8 mouse cellular contexts compared by ENCODE assay signal in genomic region chr3:52242457-52243105, GRCm38 (mm10). TPM values are rescaled to one million over a fixed set of nuclear protein-coding genes. Genes with fewer than 3 reads are reported as not detected.
A peak's percentile ranks its signal among the peaks of the same experiment; 100 is the strongest.
DNase-seq lines count a peak whose midpoint lies in the region; ATAC-seq and TF ChIP-seq lines count a peak whose summit lies in the region.

No protein-coding gene starts in this region.

- no peak overlapping the region for H3K27ac ChIP-seq in kidney, embryonic 15.5 days
- no peak overlapping the region for H3K27ac ChIP-seq in liver, embryonic 14.5 days
- H3K27ac ChIP-seq in neural tube, embryonic 12.5 days, result no peak overlapping the region

- H3K9ac ChIP-seq in kidney, embryonic 15.5 days, result no peak overlapping the region
- H3K9ac ChIP-seq in liver, embryonic 14.5 days (replicated peaks), result no peak overlapping the region
- no peak overlapping the region for H3K9ac ChIP-seq in neural tube, embryonic 12.5 days

- peak; percentile 67 for DNase-seq in CD4-positive helper T cell, adult 2 months (ENCODE audit: low read depth, low spot score)
- DNase-seq in gastrocnemius, postnatal 25 days, result peak; percentile 24
- DNase-seq in liver, embryonic 14.5 days (ENCODE audit: low read depth in 3 of 3, low spot score in 3 of 3), result no peak
- DNase-seq in thymus, postnatal 25 days, result peak; percentile 74

- H3K4me1 ChIP-seq in kidney, embryonic 15.5 days, result no peaks in the 10 kb centered on the region
- peaks cover 0 to 2% of the 10 kb centered on the region in 2 experiments; a peak in 1 of 4 replicates for H3K4me1 ChIP-seq in liver, embryonic 14.5 days (replicated peaks; ENCODE audit: control insufficient read depth in 2 of 2, insufficient read depth in 2 of 2, low read length in 1 of 2)
- H3K4me1 ChIP-seq in neural tube, embryonic 12.5 days, result no peaks in the 10 kb centered on the region

- TF ChIP-seq CTCF in liver, embryonic 14.5 days (IDR thresholded peaks at IDR 0.05; ENCODE audit: low read depth), result peak; percentile 67

- no peak overlapping the region for H3K4me2 ChIP-seq in kidney, embryonic 15.5 days
- H3K4me2 ChIP-seq in liver, embryonic 14.5 days (ENCODE audit: low read depth), result no peak overlapping the region
- no peak overlapping the region for H3K4me2 ChIP-seq in neural tube, embryonic 12.5 days (replicated peaks)

- ATAC-seq in activated CD4-positive, CD25-positive, alpha-beta regulatory T cell, adult 4 months, result peak; percentile 72
- ATAC-seq in common myeloid progenitor, adult 5-6 weeks (replicated peaks; ENCODE audit: low read depth, poor library complexity, severe bottlenecking), result peak; percentile 71
- ATAC-seq in kidney, embryonic 15.5 days (replicated peaks; ENCODE audit: low FRiP score), result peak; percentile 43; the same call in 1 of the 2 replicates
- ATAC-seq in liver, embryonic 14.5 days (ENCODE audit: insufficient read depth), result no peak
- peak; percentile 50; the same call in 1 of the 2 replicates for ATAC-seq in neural tube, embryonic 12.5 days (ENCODE audit: low FRiP score, low read depth)

- 0 out of 2 replicates have a peak, but pooled peaks cover 3% of the 10 kb centered on the region for H3K27me3 ChIP-seq in kidney, embryonic 15.5 days
- H3K27me3 ChIP-seq in liver, embryonic 14.5 days (ENCODE audit: control insufficient read depth, insufficient read depth, low read length), result no peaks in the 10 kb centered on the region
- H3K27me3 ChIP-seq in neural tube, embryonic 12.5 days (replicated peaks), result no peaks in the 10 kb centered on the region

- no peak for TF ChIP-seq EP300 in liver, embryonic 14.5 days (IDR thresholded peaks at IDR 0.05; ENCODE audit: low read depth)

- no peaks in the 10 kb centered on the region for H3K36me3 ChIP-seq in kidney, embryonic 15.5 days
- H3K36me3 ChIP-seq in liver, embryonic 14.5 days (replicated peaks; ENCODE audit: control insufficient read depth, insufficient read depth, low read depth), result no peaks in the 10 kb centered on the region
- no peaks in the 10 kb centered on the region for H3K36me3 ChIP-seq in neural tube, embryonic 12.5 days

- 45% methylated on average over 6 of the region's 6 CpGs for WGBS in kidney, embryonic 15.5 days
- WGBS in liver, embryonic 14.5 days (ENCODE audit: insufficient replicate concordance), result 34% methylated on average over 6 of the region's 6 CpGs
- 46% methylated on average over 6 of the region's 6 CpGs for WGBS in neural tube, embryonic 12.5 days

- no peaks in the 10 kb centered on the region for H3K9me3 ChIP-seq in kidney, embryonic 15.5 days (replicated peaks)
- H3K9me3 ChIP-seq in liver, embryonic 14.5 days (ENCODE audit: control insufficient read depth, low read length), result no peaks in the 10 kb centered on the region
- H3K9me3 ChIP-seq in neural tube, embryonic 12.5 days, result no peaks in the 10 kb centered on the region

- no peak overlapping the region for H3K4me3 ChIP-seq in kidney, embryonic 15.5 days (replicated peaks)
- H3K4me3 ChIP-seq in liver, embryonic 14.5 days (ENCODE audit: insufficient read depth in 1 of 2, low read depth in 2 of 2, low read length in 2 of 2), result no peak overlapping the region
- no peak overlapping the region for H3K4me3 ChIP-seq in neural tube, embryonic 12.5 days

RNA-seq across cellular contexts. Expression of gene Foxo1, which starts 25.6 kb away (rescaled TPM):
- 10 to 100 TPM; 30.3 to 30.6 TPM for polyA plus RNA-seq in activated CD4-positive, CD25-positive, alpha-beta regulatory T cell, adult 4 months (2017; shearing (Covaris generic))
- total RNA-seq in common myeloid progenitor, adult 5-6 weeks (2017), result 1.3 and 1.6 TPM in 2 replicates
- total RNA-seq in gastrocnemius, postnatal 25 days (2021), result 10 to 100 TPM; 15.5 to 19.3 TPM
- polyA plus RNA-seq in kidney, embryonic 15.5 days (2015; fragmentation: Nextera tagmentation; extraction: Ambion mirVana), result 6.7 and 6.9 TPM in 2 replicates
- polyA plus RNA-seq in liver, embryonic 14.5 days (2012; rRNA removed), result 1.00 and 1.0 TPM in 2 replicates
- 1.4 and 1.6 TPM in 2 replicates for polyA plus RNA-seq in liver, embryonic 14.5 days (2014; fragmentation: Nextera tagmentation; extraction: Ambion mirVana)
- 3.7 and 4.3 TPM in 2 replicates for polyA plus RNA-seq in neural tube, embryonic 12.5 days (2016; fragmentation: Nextera tagmentation; extraction: Ambion mirVana)

Comparison
In these comparisons a context has a peak if more than half of its experiments do, and no peak if none do; other contexts are left out.
1. DNase-seq: peak in CD4-positive helper T cell, adult 2 months (single experiment), gastrocnemius, postnatal 25 days (single experiment) and thymus, postnatal 25 days (single experiment); none in liver, embryonic 14.5 days (0 of 3).